Mouse (Mus musculus) gastrocnemius, postnatal 14 days (tissue): ENCODE results near the gene Snx21. TPM values are rescaled to one million over a fixed set of nuclear protein-coding genes. Genes with fewer than 3 reads are reported as not detected.

Experiments
- total RNA-seq, 2 experiments: library from RNA; stranded (reverse); gene quantifications; 2 replicates each; pipeline ENCODE4 v1.2.3; 2021

The Snx21 gene
- total RNA-seq, 2 experiments from 2014 or later = 18.0 to 18.7 TPM

Other genes with a start within 250 kb of the Snx21 start
- gene Wfdc2, start 223.4 kb upstream of the Snx21 start, total RNA-seq = not detected
- not detected for gene Spint3, start 212.4 kb upstream of the Snx21 start, total RNA-seq
- not detected for gene Wfdc6a, start 200.4 kb upstream of the Snx21 start, total RNA-seq
- not detected for gene Eppin, start 192.2 kb upstream of the Snx21 start, total RNA-seq
- not detected for gene Wfdc6b, start 172.3 kb upstream of the Snx21 start, total RNA-seq
- not detected for gene Wfdc8, start 172.2 kb upstream of the Snx21 start, total RNA-seq
- gene Wfdc16, start 147.0 kb upstream of the Snx21 start, total RNA-seq = not detected
- not detected for gene Wfdc10, start 129.8 kb upstream of the Snx21 start, total RNA-seq
- not detected for gene Wfdc9, start 129.2 kb upstream of the Snx21 start, total RNA-seq
- gene Wfdc11, start 111.7 kb upstream of the Snx21 start, total RNA-seq = not detected
- gene Wfdc13, start 100.7 kb upstream of the Snx21 start, total RNA-seq = not detected
- not detected for gene Spint4, start 87.3 kb upstream of the Snx21 start, total RNA-seq
- not detected for gene Spint5, start 70.5 kb upstream of the Snx21 start, total RNA-seq
- not detected for gene Wfdc3, start 39.9 kb upstream of the Snx21 start, total RNA-seq
- gene Dnttip1, start 39.8 kb upstream of the Snx21 start, total RNA-seq = 10 to 100 TPM; 23.4 to 26.6 TPM
- 1 to 10 TPM; 6.9 to 8.1 TPM for gene Ube2c, start 15.9 kb upstream of the Snx21 start, total RNA-seq
- gene Tnnc2, start 5.9 kb upstream of the Snx21 start, total RNA-seq = over 10,000 TPM; 14,912 to 15,737 TPM
- 1 to 10 TPM; 9.0 to 9.7 TPM for gene Acot8, start 19.1 kb downstream of the Snx21 start, total RNA-seq
- gene Zswim3, start 19.3 kb downstream of the Snx21 start, total RNA-seq = 1 to 10 TPM; 1.1 to 1.2 TPM
- gene Zswim1, start 36.9 kb downstream of the Snx21 start, total RNA-seq = 1 to 10 TPM; 3.3 to 4.6 TPM
- under 1 TPM in 1 of 2 experiments, not detected in 1; 0.49 TPM for gene Spata25, start 42.7 kb downstream of the Snx21 start, total RNA-seq
- 10 to 100 TPM; 51.4 to 55.2 TPM for gene Ctsa, start 47.0 kb downstream of the Snx21 start, total RNA-seq
- 10 to 100 TPM; 44.8 to 49.4 TPM for gene Neurl2, start 47.6 kb downstream of the Snx21 start, total RNA-seq
- 10 to 100 TPM; 19.9 to 22.8 TPM for gene Pltp, start 71.9 kb downstream of the Snx21 start, total RNA-seq
- gene Pcif1, start 93.5 kb downstream of the Snx21 start, total RNA-seq = 10 to 100 TPM; 22.2 to 26.6 TPM
- gene Zfp335, start 125.9 kb downstream of the Snx21 start, total RNA-seq = 1 to 10 TPM; 8.4 TPM
- gene Mmp9, start 155.0 kb downstream of the Snx21 start, total RNA-seq = 1 to 10 TPM in 1 of 2 experiments, under 1 TPM in 1; 0.95 to 1.2 TPM
- 1 to 10 TPM in 1 of 2 experiments, under 1 TPM in 1; 0.55 to 1.0 TPM for gene Slc12a5, start 175.0 kb downstream of the Snx21 start, total RNA-seq
- gene Ncoa5, start 249.0 kb downstream of the Snx21 start, total RNA-seq = 10 to 100 TPM; 12.3 TPM